Mouse (Mus musculus): ENCODE data around the gene Ptpn22.
"Not testable (repeated sequence)": the region's sequence is repeated elsewhere in the genome, so short reads cannot be mapped to it uniquely, and the experiment has no call there.

GRCm38 (mm10) chr3:103830681-103831080 lies 28.9 kb upstream of the Ptpn22 start:
- TF ChIP-seq CTCF (IDR thresholded peaks at IDR 0.05) = 0 out of 2 replicates have a peak, but pooled peaks have one; percentile 15
- TF ChIP-seq EP300, POLR2A (IDR thresholded peaks at IDR 0.05; ENCODE audit: insufficient read depth, low read depth, low read length): not testable (repeated sequence)
